Mouse (Mus musculus): ENCODE measurements around the gene Fastkd5.

DNA sequence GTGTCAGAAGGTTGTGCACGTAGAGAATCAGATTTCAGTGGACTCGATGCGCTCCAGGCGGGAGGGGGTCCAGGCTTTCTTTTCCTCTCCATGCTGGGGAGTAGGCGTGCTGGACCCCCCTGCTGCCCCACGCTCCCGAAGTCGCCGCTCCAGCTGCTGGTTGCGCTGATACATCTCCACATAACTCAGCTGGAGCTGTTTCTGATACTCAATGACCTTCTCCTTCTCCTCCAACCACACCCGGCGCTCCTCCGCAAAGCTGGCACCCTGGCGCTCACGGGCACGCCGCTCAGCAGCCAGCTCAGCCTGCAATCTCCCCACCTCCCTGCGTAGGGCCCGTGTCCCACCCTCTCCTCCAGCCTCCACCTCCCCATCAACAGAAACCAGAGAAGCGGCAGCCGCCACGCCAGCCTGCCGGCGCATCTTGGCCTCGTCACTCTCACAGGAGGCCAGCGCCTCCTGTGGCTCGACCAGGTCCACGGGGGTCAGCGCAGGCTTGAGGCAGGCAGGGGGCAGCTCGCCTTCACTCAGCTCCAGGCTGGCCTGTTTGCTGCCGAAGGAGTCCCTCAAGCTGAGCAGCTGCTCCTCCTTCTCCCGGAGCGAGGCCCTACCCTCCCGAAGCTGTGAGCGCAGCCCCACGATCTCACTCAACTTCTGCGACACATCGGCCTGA is 5.0 kb upstream of the Fastkd5 start:
- TF ChIP-seq CTCF (IDR thresholded peaks at IDR 0.05; ENCODE audit: extremely low read depth, insufficient read depth, low read length) (no peak), POLR2A (IDR thresholded peaks at IDR 0.05; ENCODE audit: extremely low read depth, insufficient read depth, low read length) (no peak)
